In the genomic region with DNA sequence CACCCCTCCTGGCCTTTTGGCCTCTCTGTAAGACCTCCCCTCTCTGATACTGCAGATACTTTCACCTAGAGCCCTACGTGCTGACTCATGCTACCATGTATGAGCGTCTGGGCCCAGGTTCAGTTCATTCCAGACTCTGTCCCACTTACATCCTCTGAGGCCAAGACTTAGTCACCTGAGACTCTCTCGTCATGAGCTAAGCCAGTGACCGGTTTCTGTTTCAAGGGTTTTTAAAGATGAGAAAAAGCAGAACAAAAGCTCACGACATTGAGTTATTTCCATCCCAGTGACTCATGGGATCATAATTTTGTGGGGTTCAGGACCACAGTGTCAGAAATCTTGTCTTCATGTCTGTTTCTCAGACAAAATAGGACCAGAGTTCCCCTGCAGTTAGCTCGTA, we compare ENCODE assay signal across 21 mouse cellular contexts. TPM values are rescaled to one million over a fixed set of nuclear protein-coding genes. Genes with fewer than 3 reads are reported as not detected.
DNase-seq lines count a peak whose midpoint lies in the region; TF ChIP-seq lines count a peak whose summit lies in the region.
"Not testable (repeated sequence)": the region's sequence is repeated elsewhere in the genome, so short reads cannot be mapped to it uniquely, and the experiment has no call there.
"Had no signal": no experiment of that assay in that cellular context is flagged by ENCODE, and none has a peak within 500 bp of the region (broad histone marks: within the 10 kb centered on the region; RNA-seq: fewer than 3 reads in every experiment).

No protein-coding gene starts in this region.

- TF ChIP-seq CTCF in gastrocnemius, adult 2 months (IDR thresholded peaks at IDR 0.05); kidney, adult 2 months (conservative IDR thresholded peaks at IDR 0.05; ENCODE audit: insufficient read depth, insufficient read length, low read depth, low read length): not testable (repeated sequence)

- DNase-seq in A20 (ENCODE audit: low read depth, low spot score) = peak; percentile 38
- peak; percentile 17 for DNase-seq in Muller cell, postnatal 12 days (ENCODE audit: inconsistent ontology term)
- peak; percentile 26 for DNase-seq in gastrocnemius, adult 2 months
- DNase-seq in kidney, adult 2 months = peak; percentile 8

- H3K4me1 ChIP-seq in kidney, adult 2 months (ENCODE audit: control insufficient read depth, insufficient read depth, low read length) = not testable (repeated sequence)

- H3K4me3 ChIP-seq in gastrocnemius, adult 2 months; kidney, adult 2 months (ENCODE audit: insufficient read depth, low read depth, low read length): not testable (repeated sequence)

- not testable (repeated sequence) for TF ChIP-seq POLR2A in kidney, adult 2 months (IDR thresholded peaks at IDR 0.05; ENCODE audit: low read depth, low read length)

- H3K27me3 ChIP-seq in kidney, adult 2 months (replicated peaks; ENCODE audit: control insufficient read depth, insufficient read depth, low read length) = not testable (repeated sequence)

- intact Hi-C loops in gastrocnemius, adult 2 months (cut with DNase I) = not testable (repeated sequence)

- 79% methylated on average over 6 of the region's 6 CpGs for WGBS in kidney, adult 2 months

- not testable (repeated sequence) for H3K36me3 ChIP-seq in kidney, adult 2 months (ENCODE audit: control insufficient read depth, insufficient read depth, low read length)

- not testable (repeated sequence) for H3K27ac ChIP-seq in gastrocnemius, adult 2 months; kidney, adult 2 months (ENCODE audit: insufficient read depth, low read depth, low read length)

RNA-seq across cellular contexts. Expression of a gene that starts 4.7 kb away (rescaled TPM):
- total RNA-seq in gastrocnemius, adult 2 months (2021) = not detected
- not detected in 2 replicates for polyA plus RNA-seq in kidney, adult 2 months (2012; rRNA removed)
- total RNA-seq: adrenal gland, adult 2 months; adrenal gland, postnatal 10 days; common myeloid progenitor, adult 5-6 weeks had no signal
- polyA plus RNA-seq: adrenal gland, adult 2 months; brain, embryonic 14.5 days; C2C12; embryonic facial prominence, embryonic 11.5 days; embryonic facial prominence, embryonic 13.5 days; embryonic facial prominence, embryonic 15.5 days; erythroblast, embryonic 14.5 days; forebrain, embryonic 10.5 days; forebrain, embryonic 12.5 days; forebrain, embryonic 14.5 days; forebrain, embryonic 16.5 days; G1E had no signal

RNA-seq across cellular contexts. Expression of a gene that starts 32.7 kb away (rescaled TPM):
- total RNA-seq in gastrocnemius, adult 2 months (2021) = under 1 TPM in 1 of 2 experiments, not detected in 1; 0.20 TPM
- not detected in 2 replicates for polyA plus RNA-seq in kidney, adult 2 months (2012; rRNA removed)
- total RNA-seq: adrenal gland, adult 2 months; adrenal gland, postnatal 10 days; adrenal gland, postnatal 4 days; common myeloid progenitor, adult 5-6 weeks; G1E had no signal
- polyA plus RNA-seq: brain, embryonic 14.5 days; C2C12; embryonic facial prominence, embryonic 11.5 days; embryonic facial prominence, embryonic 13.5 days; erythroblast, embryonic 14.5 days; forebrain, embryonic 10.5 days; forebrain, embryonic 12.5 days; forebrain, embryonic 14.5 days; forebrain, embryonic 16.5 days; frontal cortex, adult 2 months; G1E had no signal

RNA-seq across cellular contexts. Expression of a gene that starts 52.0 kb away (rescaled TPM):
- not detected for total RNA-seq in gastrocnemius, adult 2 months (2021)
- not detected in 2 replicates for polyA plus RNA-seq in kidney, adult 2 months (2012; rRNA removed)
- total RNA-seq: adrenal gland, adult 2 months; adrenal gland, postnatal 10 days; adrenal gland, postnatal 25 days; adrenal gland, postnatal 4 days; common myeloid progenitor, adult 5-6 weeks; G1E had no signal
- polyA plus RNA-seq: brain, embryonic 14.5 days; C2C12; embryonic facial prominence, embryonic 11.5 days; embryonic facial prominence, embryonic 13.5 days; embryonic facial prominence, embryonic 15.5 days; erythroblast, embryonic 14.5 days; forebrain, embryonic 10.5 days; forebrain, embryonic 12.5 days; forebrain, embryonic 14.5 days; forebrain, embryonic 16.5 days; frontal cortex, adult 2 months; G1E had no signal
